Mouse (Mus musculus): ENCODE measurements around the gene Zcchc7.
"Not testable (repeated sequence)": the region's sequence is repeated elsewhere in the genome, so short reads cannot be mapped to it uniquely, and the experiment has no call there.

The Zcchc7 gene

DNA sequence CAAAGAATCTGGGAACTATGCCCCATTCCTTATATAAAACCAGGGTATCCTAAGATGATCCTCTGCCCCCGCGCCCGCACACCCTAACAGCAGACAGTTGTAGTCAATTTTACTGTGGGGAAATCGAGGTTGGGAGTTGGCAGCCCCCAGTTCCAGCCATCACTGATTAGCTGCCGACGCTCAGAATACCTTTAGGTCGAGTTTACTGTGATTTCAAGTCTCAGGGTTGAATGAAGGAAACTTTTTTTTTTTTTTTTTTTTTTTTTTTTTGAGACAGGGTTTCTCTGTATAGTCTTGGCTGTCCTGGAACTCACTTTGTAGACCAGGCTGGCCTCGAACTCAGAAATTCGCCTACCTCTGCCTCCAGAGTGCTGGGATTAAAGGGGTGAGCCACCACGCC is 1.5 kb downstream of the Zcchc7 start:
- DNase-seq (ENCODE audit: low read depth): not testable (repeated sequence)

GRCm38 (mm10) chr4:44774890-44775289 is 19.2 kb downstream of the Zcchc7 start:
- no peak for DNase-seq (ENCODE audit: low read depth)

DNA sequence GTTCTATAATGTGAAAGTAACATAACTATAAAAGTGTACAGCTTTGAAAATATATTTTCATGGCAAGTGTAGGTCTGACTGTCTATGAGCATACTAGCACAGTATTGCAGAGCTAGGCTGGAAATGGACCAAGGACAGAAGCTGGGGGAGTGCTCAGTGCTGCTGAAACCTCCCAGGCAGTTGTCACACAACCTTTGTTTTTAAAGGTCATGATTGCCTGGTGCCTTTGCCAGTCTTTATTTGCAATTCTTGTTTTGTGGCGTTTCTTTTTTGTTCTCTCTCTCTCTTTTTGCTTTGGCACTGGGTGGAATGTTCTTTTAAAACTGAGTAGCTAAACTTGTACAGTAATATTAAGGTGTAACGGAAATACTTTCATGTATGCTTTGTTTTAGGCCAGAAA is 21.0 kb downstream of the Zcchc7 start:
- no peak for DNase-seq (ENCODE audit: low read depth)

GRCm38 (mm10) chr4:44777101-44777500 is 21.4 kb downstream of the Zcchc7 start:
- DNase-seq (ENCODE audit: low read depth): no peak

- DNase-seq (ENCODE audit: low read depth): no peak
Observed at GRCm38 (mm10) chr4:44777711-44778110, 22.0 kb downstream of the Zcchc7 start.

DNA sequence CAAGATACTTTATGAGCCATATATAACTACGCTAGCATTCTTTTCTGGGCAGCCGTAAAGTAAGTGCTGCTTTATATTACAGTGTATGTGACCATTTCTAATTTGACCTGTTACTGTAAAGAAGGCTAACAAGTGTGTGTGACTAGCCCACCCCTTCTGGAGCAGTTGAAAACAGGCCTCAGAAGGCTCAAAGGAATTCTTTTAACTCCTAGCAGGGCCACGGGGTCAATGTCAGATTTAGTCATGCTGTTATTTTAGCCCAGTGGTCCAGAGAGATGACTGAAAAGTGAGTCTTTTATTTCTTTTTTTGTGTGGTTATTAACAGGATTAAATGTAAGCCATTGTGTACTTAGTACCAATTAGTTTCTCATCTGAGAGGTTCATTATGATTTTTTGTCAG is 22.6 kb downstream of the Zcchc7 start:
- DNase-seq (ENCODE audit: low read depth): no peak

GRCm38 (mm10) chr4:44780462-44781157 is 24.9 kb downstream of the Zcchc7 start:
- no peak for DNase-seq (ENCODE audit: low read depth)

DNA sequence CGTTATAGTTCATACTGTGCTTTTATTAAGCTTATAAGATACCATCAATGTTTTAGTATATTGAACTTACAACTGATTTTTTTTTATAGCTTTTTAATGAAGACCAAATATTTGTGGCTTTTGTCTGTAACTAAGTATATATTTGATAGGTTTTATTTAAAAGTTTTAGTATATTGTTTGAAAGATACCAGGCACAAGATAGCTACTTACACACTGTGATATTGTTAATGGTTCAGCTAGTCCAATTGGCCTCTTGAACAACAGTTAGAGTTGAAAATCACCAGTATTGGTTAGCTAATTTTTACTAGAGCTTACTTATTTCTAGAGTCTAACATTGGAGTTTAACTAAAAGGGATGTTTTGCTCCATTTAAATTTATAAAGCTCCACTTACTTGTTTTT is 25.8 kb downstream of the Zcchc7 start:
- DNase-seq (ENCODE audit: low read depth): no peak

DNA sequence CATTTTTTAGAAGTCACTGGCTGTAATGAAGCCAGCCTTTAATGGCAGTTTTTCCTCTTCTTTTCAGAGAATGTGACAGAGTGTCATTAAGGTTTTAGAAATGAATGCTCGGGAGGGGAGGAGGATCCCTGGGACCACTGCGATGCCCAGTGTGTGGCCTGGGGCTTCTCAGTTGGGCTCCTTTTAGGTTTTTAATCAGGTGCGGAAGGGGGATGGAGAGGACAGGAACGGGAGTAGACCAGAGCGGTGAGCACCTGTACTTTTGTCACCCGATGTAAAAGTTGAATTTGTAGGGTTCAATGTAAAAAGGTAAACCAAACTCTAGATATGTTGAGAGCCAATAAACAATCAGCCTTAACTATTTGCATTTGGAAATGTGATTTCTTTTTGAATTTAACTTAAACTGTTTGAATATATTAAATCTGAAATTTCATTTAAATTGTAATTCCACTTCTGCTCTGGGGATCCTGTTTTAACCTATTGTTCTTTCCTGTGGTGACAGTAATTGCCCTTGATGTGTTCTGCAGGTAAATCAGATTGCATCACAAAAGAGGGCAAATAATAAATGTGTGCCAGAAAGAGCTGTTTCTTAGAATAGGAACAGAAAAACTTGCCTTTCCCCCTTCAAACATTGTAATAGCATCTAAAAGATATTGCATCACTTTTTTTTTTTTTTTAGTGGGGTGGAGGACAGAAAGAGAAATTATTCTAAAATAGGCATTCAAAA is 28.1 kb downstream of the Zcchc7 start:
- no peak for DNase-seq (ENCODE audit: low read depth)

- DNase-seq (ENCODE audit: low read depth): no peak
Observed at GRCm38 (mm10) chr4:44812855-44813254, 57.2 kb downstream of the Zcchc7 start.

GRCm38 (mm10) chr4:44813770-44814169 is 58.1 kb downstream of the Zcchc7 start:
- no peak for DNase-seq (ENCODE audit: low read depth)

- no peak for DNase-seq (ENCODE audit: low read depth)
Observed at GRCm38 (mm10) chr4:44816584-44816983, 60.9 kb downstream of the Zcchc7 start.

DNA sequence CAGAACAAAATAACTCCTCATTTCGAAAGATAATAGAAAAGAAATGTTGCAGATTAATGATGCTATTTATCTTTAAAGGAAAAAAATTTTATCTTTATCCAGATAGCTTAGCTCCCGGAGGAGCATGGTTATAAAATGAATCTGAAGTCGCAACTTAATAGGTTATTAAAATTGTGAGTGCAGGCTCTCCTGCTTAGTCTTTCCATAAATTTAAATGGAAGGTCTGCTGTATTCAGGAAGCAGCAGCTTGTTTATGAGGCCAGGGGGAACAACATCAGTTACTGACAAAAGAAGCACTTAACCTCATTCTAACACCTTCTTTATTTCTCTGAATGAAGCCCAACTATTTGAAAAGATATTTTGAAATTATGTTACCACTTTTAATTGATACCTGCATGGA is 74.9 kb downstream of the Zcchc7 start:
- no peak for DNase-seq (ENCODE audit: low read depth)

GRCm38 (mm10) chr4:44851835-44852251 is 96.2 kb downstream of the Zcchc7 start:
- DNase-seq (ENCODE audit: low read depth): no peak

DNA sequence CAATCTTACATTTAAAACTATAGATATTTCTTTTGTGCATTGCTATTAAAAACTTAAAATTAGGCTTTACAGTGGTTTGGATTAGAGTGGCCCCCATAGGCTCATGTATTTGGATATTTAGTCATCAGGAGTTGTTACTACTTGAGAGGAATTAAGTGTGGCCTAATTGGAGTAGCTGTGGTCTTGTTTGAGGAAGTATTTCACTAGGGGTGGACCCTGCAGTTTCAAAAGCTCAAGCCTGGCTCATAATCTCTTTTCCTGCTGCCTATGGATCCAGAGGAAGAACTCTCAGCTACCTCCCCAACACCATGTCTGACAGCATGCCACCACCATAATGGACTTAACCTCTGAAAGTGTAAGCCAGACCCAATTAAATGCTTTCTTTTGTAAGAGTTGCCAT is 115.9 kb downstream of the Zcchc7 start:
- no peak for DNase-seq (ENCODE audit: low read depth)

- DNase-seq (ENCODE audit: low read depth): no peak
Observed at GRCm38 (mm10) chr4:44872048-44872447, 116.4 kb downstream of the Zcchc7 start.

- no peak for DNase-seq (ENCODE audit: low read depth)
Observed at GRCm38 (mm10) chr4:44880065-44880623, 124.5 kb downstream of the Zcchc7 start.

DNA sequence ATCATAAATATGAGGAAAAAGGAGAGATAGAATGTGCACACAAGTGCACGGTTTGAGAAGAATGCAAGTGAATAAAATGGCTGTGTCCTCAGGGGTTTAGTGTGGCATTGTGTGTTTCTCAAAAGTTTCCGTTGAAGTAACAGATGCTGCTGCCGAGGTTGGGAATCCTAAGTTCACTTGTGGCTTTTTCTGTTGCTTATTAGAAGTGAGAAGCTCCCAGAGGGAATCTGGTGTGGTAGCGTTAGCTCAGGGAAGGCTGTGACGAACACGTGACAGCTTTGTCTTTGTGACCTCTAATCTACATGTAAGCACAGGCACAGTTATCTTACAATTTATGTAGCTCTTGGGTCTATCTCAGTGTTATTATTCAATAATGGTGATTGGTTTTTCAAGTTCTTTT is 130.5 kb downstream of the Zcchc7 start:
- no peak for DNase-seq (ENCODE audit: low read depth)

DNA sequence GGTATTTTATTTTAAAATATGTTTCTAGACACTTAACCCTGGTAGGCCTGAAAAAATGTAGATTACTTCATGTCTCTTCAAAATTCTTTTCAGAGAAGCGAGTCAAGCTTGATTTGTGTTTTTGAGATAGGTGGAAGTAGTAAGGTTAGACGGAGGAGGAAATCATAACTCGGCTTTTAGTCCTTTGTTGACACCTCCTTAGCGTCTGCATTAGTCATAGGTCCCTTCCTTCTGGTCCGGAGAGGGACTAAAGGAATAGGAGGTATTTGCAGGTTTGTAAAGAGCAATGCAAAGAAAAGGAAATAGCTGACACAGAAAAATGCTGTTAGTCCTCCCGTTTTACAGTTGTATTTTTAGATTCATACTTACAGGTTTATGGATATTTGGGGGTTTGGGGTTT is 135.7 kb downstream of the Zcchc7 start:
- DNase-seq (ENCODE audit: low read depth): no peak

DNA sequence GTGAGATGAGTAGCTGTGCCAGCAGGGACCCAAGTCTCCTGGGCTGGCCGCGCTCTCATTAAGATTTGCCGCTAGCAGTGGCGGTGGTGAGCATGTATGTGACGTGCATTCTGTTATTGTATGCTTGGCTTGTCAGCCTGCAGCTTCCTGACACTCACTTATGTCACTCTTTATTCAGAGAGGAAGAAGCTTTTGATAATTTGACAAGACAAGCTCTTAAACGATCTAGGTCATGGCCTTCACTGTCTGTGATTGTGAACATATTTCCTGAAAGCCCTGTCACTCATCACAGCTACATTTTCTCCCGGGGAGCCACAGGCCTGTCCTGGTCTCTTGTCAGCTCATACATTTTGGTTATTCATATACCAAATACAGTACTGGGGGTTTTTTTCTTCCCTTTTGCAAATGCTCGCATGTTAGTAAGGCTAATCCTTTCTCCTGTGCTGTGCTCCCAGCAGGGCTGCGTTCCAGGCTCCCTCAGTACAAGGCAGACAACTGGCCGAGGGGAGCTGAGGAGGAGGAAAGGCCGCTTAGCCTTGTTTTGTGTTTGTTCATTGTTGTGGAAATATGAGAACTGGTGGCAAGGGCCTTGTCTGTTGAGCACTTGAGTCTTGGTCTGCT is 150.1 kb downstream of the Zcchc7 start:
- no peak for DNase-seq (ENCODE audit: low read depth)

DNA sequence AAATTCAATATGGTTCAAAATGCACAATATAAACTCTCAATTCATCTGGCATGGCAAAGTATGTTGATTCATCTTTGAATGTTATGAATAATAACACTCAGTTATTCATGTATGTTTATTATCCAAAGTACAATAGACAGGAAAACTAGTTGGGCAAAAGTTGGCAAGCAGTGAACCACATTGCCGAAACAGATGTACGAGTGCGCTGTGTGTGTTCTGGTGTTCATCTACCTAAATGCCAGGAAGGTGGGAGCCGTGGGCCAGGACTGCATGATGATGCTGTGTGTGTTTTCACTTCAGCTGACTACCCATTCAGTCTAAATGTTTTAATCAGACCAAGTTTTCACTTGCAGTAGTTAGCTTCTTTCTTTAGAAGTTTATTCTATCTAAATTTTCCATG is 150.7 kb downstream of the Zcchc7 start:
- DNase-seq (ENCODE audit: low read depth): no peak

- DNase-seq (ENCODE audit: low read depth): no peak
Observed at GRCm38 (mm10) chr4:44910065-44910464, 154.4 kb downstream of the Zcchc7 start.

GRCm38 (mm10) chr4:44910857-44911256 is 155.2 kb downstream of the Zcchc7 start:
- DNase-seq (ENCODE audit: low read depth): no peak
